ENCODE assay signal across 11 mouse cellular contexts in genomic region chr1:167365808-167366207, GRCm38 (mm10). TPM values are rescaled to one million over a fixed set of nuclear protein-coding genes. Genes with fewer than 3 reads are reported as not detected.
A peak's percentile ranks its signal among the peaks of the same experiment; 100 is the strongest.
DNase-seq lines count a peak whose midpoint lies in the region; ATAC-seq lines count a peak whose summit lies in the region.
"Had no signal": no experiment of that assay in that cellular context is flagged by ENCODE, and none has a peak within 500 bp of the region (broad histone marks: within the 10 kb centered on the region; RNA-seq: fewer than 3 reads in every experiment).

No protein-coding gene starts in this region.

- H3K27ac ChIP-seq in liver, embryonic 13.5 days = 0 out of 2 replicates have a peak overlapping the region, but pooled peaks have one; percentile 86
- H3K27ac ChIP-seq: hindbrain, embryonic 13.5 days had no signal

- peaks cover 97% of the 10 kb centered on the region for H3K36me3 ChIP-seq in liver, embryonic 13.5 days

- DNase-seq in gastrocnemius, adult 18-20 months (ENCODE audit: low spot score) = peak; percentile 47
- no peak for DNase-seq in gastrocnemius, postnatal 10 days
- no peak for DNase-seq in liver, embryonic 13.5 days
- DNase-seq in liver = no peak
- peak; percentile 55 for DNase-seq in heart, postnatal 4 days
- DNase-seq in testis, postnatal 10 days (ENCODE audit: low spot score) = no peak
- no peak for DNase-seq in right cerebral cortex, adult 2 months (ENCODE audit: low spot score in 2 of 2)
- no peak for DNase-seq in left cerebral cortex, postnatal 25 days (ENCODE audit: low spot score in 2 of 2)
- DNase-seq: cerebellum, adult 11 months had no signal

- no peak for ATAC-seq in liver, embryonic 13.5 days (ENCODE audit: low read depth)

- WGBS in liver, embryonic 13.5 days (ENCODE audit: insufficient replicate concordance) = 92% methylated on average over 7 of the region's 7 CpGs

- no peak overlapping the region for H3K4me2 ChIP-seq in liver, embryonic 13.5 days
- H3K4me2 ChIP-seq: hindbrain, embryonic 13.5 days had no signal

- no peaks in the 10 kb centered on the region for H3K9me3 ChIP-seq in liver, embryonic 13.5 days (replicated peaks)
- H3K9me3 ChIP-seq: hindbrain, embryonic 13.5 days had no signal

- no peaks in the 10 kb centered on the region for H3K27me3 ChIP-seq in liver, embryonic 13.5 days
- H3K27me3 ChIP-seq: hindbrain, embryonic 13.5 days had no signal

- no peak overlapping the region for H3K4me3 ChIP-seq in liver, embryonic 13.5 days (replicated peaks)
- H3K4me3 ChIP-seq: erythroblast, embryonic 14.5 days; hindbrain, embryonic 13.5 days had no signal

- no peak overlapping the region for H3K9ac ChIP-seq in liver, embryonic 13.5 days
- H3K9ac ChIP-seq: hindbrain, embryonic 13.5 days had no signal

- intact Hi-C loops in left cerebral cortex, postnatal 25 days (cut with DNase I) = no loop called here

- H3K4me1 ChIP-seq in liver, embryonic 13.5 days (replicated peaks) = peaks cover 47% of the 10 kb centered on the region
- H3K4me1 ChIP-seq: hindbrain, embryonic 13.5 days had no signal

RNA-seq across cellular contexts. Expression of gene Aldh9a1, which starts 16.0 kb away (rescaled TPM):
- 1 to 10 TPM; 2.4 to 2.5 TPM for total RNA-seq in gastrocnemius, adult 18-20 months (2021)
- total RNA-seq in gastrocnemius, postnatal 10 days (2021) = 10 to 100 TPM in 1 of 2 experiments, 1 to 10 TPM in 1; 6.7 to 10.3 TPM
- polyA plus RNA-seq in liver, embryonic 13.5 days (2015; fragmentation: Nextera tagmentation; extraction: Ambion mirVana) = 85.4 and 92.0 TPM in 2 replicates
- 10 to 100 TPM; 32.4 to 37.0 TPM for total RNA-seq in heart, postnatal 4 days (2021)
- 10 to 100 TPM; 15.2 to 16.8 TPM for total RNA-seq in left cerebral cortex, postnatal 25 days (2021)

RNA-seq across cellular contexts. Expression of gene Mgst3, which starts 27.8 kb away (rescaled TPM):
- 100 to 1,000 TPM; 146 to 183 TPM for total RNA-seq in gastrocnemius, adult 18-20 months (2021)
- total RNA-seq in gastrocnemius, postnatal 10 days (2021) = 10 to 100 TPM; 25.3 to 27.2 TPM
- 337 and 409 TPM in 2 replicates for polyA plus RNA-seq in liver, embryonic 13.5 days (2015; fragmentation: Nextera tagmentation; extraction: Ambion mirVana)
- 100 to 1,000 TPM; 142 to 157 TPM for total RNA-seq in heart, postnatal 4 days (2021)
- 100 to 1,000 TPM; 114 to 117 TPM for total RNA-seq in left cerebral cortex, postnatal 25 days (2021)

RNA-seq across cellular contexts. Expression of gene Tmco1, which starts 57.6 kb away (rescaled TPM):
- total RNA-seq in gastrocnemius, adult 18-20 months (2021) = 10 to 100 TPM; 35.2 to 39.3 TPM
- 10 to 100 TPM; 42.8 to 43.2 TPM for total RNA-seq in gastrocnemius, postnatal 10 days (2021)
- polyA plus RNA-seq in liver, embryonic 13.5 days (2015; fragmentation: Nextera tagmentation; extraction: Ambion mirVana) = 69.9 and 84.5 TPM in 2 replicates
- total RNA-seq in heart, postnatal 4 days (2021) = 10 to 100 TPM; 75.6 to 79.3 TPM
- total RNA-seq in left cerebral cortex, postnatal 25 days (2021) = 10 to 100 TPM; 48.7 to 51.7 TPM

Comparison
In these comparisons a context has a peak if more than half of its experiments do, and no peak if none do; other contexts are left out.
1. DNase-seq: peak in gastrocnemius, adult 18-20 months (single experiment) and heart, postnatal 4 days (single experiment); none in gastrocnemius, postnatal 10 days (single experiment), liver, embryonic 13.5 days (single experiment), liver (single experiment), testis, postnatal 10 days (single experiment), right cerebral cortex, adult 2 months (0 of 2) and left cerebral cortex, postnatal 25 days (0 of 2).
2. RNA of gene Mgst3, which starts 27.8 kb away (total RNA-seq): 146 to 183 TPM in gastrocnemius, adult 18-20 months, 142 to 157 TPM in heart, postnatal 4 days and 114 to 117 TPM in left cerebral cortex, postnatal 25 days; 25.3 to 27.2 TPM in gastrocnemius, postnatal 10 days; every median in the first group is over 4 times any median in the second.